Comparison of ENCODE assay signal across 8 mouse cellular contexts in genomic region chr12:8973820-8974465, GRCm38 (mm10). TPM values are rescaled to one million over a fixed set of nuclear protein-coding genes. Genes with fewer than 3 reads are reported as not detected.
DNase-seq lines count a peak whose midpoint lies in the region; ATAC-seq lines count a peak whose summit lies in the region.

Wdr35 (plus strand) TSS chr12:8973892.

- peak; percentile 99 for ATAC-seq in megakaryocyte, adult 5-6 weeks (ENCODE audit: poor library complexity, severe bottlenecking)

- DNase-seq in adrenal gland, adult (ENCODE audit: inconsistent age in 2 of 2, low spot score in 1 of 2) = peak; percentile 92 to 96
- peak; percentile 93 for DNase-seq in embryo, embryonic 10 days (ENCODE audit: low spot score)
- peak; percentile 82 to 89 for DNase-seq in gastrocnemius, adult 8-10 months (ENCODE audit: low spot score in 2 of 2)
- DNase-seq in induced T-regulatory cell, adult 2 months (ENCODE audit: low read depth) = peak; percentile 94
- peak; percentile 81 to 89 for DNase-seq in left cerebral cortex, adult 8-10 months (ENCODE audit: low spot score in 2 of 2)
- peak; percentile 95 for DNase-seq in right cerebral cortex, adult 18-20 months
- peak; percentile 77 for DNase-seq in urinary bladder, adult 2 months (ENCODE audit: low spot score)

RNA-seq across cellular contexts. Expression of gene Wdr35, which starts in this region (rescaled TPM):
- 10 to 100 TPM in 2 of 4 experiments, 1 to 10 TPM in 2; 8.4 to 10.7 (median 9.5) TPM for total RNA-seq in gastrocnemius, adult 8-10 months (2022)
- 10 to 100 TPM; 39.5 to 48.2 (median 43.8) TPM for total RNA-seq in left cerebral cortex, adult 8-10 months (2022)
- total RNA-seq in megakaryocyte, adult 5-6 weeks (2015) = 1.1 and 1.4 TPM in 2 replicates
- total RNA-seq in megakaryocyte, adult 5-6 weeks (2017) = 0.44 and 1.2 TPM in 2 replicates
- polyA plus RNA-seq in urinary bladder, adult 2 months (2012; rRNA removed) = 10.5 and 12.2 TPM in 2 replicates

Comparison
In these comparisons a context has a peak if more than half of its experiments do, and no peak if none do; other contexts are left out.
1. Peak in every context shown above with its lines: DNase-seq and ATAC-seq.